Mouse (Mus musculus) MEL-GATA-1-ER (cell line): ENCODE data around the gene Fes.

Source experiments
- DNase-seq: peaks from one replicate; pipeline ENCODE4 v3.0.0-alpha.2; 2012; ENCODE audit warnings: low read depth; ENCODE audit errors: extremely low read depth

The Fes gene

DNA sequence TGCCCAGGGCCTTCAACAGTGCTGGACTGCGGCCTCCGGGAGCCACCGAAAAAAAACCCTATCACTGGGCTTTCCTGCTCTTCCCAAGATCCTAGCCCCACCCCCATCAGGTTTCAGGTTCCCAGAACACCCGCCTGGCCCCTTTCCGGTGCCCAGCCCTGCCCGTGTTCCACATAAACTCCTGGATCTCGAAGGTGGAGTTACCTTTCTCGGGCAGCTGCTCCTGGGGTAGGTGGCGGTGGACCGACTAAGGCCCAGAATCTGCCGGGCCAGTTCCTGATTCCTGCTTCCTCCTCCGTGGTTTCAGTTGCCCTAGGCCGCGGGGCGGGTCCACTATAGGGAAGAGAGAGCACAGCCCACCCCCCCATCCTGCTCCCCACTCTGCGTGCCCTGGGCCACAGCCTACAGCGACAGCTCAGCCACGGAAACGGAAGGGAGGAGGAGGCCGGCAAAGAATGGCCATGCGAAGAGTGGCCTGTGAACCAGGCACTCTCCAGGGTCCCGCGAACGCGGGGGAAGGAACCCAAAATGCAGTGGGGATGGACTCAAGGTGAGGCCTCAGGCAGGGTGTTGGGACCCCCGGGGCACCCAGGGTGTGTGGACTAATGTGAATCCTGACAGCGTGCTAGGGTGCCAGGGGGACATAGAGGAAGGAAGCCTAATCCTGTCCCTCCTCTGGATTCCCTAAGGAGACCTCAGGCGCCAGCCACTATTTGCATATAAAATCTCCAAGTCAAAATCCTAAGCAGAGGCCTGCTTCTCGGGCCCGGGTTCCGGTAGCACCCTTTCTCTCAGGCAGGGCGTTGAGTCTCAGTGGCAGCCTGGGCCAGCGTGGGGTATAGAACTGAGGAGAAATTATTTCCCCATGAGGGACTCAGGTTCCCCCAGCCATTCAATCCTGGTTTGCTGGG is at the start of gene Fes:
Gene Fes, minus strand, starts transcription at position 314 of the 911 bp plus-strand sequence.
- DNase-seq = no peak

DNA sequence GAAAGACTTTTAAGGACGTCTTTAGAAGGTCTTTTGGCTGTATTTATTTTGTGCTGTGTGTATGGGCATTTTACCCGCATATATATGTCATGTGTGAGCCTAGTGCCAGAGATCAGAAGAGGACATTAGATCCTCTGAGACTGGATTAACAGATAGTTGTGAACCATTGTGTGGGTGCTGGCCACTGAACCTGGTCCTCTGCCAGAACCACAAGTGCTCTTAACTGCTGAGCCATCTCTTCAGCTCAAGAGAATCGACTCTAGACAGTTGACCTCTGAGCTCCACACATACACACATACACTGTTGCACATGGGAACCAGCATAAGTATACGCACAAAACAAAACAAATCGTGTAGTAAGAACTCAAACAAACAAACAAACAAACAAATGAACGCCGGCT is 48.8 kb upstream of the Fes start:
- no peak for DNase-seq

DNA sequence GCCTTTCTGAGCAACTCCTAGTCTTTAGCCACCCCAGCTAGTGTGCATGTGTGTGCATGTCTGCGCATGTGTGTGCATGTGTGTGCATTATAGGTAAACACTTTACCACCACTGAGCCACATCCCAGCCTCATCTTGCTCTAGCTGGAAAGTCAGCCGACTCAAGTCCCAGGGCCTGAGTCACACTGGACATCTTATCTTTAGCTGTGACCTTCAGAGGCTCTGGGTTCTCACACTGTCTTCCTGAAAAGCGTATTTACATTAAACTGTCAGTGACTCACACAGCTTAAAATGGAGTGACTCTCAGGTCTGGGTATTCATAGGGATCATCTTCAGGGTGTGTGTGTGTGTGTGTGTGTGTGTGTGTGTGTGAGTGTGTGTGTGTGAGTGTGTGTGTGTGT is 47.8 kb upstream of the Fes start:
- DNase-seq = no peak

DNA sequence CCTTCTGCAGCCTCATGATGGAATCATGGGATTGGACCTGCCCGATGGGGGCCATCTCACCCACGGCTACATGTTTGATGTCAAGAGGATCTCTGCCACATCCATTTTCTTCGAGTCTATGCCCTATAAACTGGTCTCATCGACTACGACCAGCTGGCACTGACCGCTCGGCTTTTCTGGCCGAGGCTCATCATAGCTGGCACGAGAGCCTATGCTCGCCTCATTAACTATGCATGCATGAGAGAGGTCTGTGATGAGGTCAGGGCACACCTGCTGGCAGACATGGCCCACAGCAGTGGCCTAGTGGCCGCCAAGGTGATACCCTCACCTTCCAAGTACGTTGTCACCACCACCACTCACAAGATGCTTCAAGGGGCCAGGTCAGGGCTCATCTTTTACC is 41.9 kb upstream of the Fes start:
- DNase-seq = no peak

DNA sequence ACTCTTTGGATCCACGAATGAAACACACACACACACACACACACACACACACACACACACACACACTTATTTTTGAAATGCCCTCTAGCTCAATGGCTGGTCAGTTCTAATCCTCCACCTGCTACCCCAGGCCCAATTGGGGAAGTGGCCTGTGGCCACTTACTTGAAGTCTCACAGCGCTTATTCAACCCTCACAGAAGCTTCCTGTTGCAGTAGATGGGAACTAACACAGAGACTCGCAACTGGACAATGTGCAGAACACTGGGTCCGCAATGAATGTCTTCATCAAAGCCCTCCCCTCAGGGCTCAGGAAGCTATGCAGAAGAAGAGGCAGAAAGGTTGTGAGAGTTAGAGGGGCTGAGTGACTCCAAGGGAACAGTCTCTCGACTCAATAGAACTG is 40.0 kb upstream of the Fes start:
- DNase-seq = no peak

DNA sequence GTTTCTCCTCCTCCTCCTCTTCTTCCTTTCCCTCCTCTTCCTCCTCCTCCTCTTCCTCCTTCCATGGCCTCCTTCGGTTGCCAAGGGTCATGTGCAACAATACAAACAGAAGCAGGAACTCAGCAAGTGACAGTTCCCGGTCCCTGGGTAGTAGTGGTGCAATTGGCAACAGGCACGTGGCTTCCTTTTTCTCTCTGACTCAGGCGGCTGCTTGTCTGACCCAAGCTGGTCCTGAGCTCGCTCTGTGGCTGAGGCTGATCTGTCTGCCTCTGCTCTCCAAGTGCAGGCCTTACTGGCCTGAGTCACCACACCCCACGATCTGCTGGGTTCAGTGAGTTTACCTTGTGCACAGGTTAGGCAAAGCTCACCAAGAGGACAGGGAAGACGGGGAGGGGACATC is 38.6 kb upstream of the Fes start:
- DNase-seq = no peak

DNA sequence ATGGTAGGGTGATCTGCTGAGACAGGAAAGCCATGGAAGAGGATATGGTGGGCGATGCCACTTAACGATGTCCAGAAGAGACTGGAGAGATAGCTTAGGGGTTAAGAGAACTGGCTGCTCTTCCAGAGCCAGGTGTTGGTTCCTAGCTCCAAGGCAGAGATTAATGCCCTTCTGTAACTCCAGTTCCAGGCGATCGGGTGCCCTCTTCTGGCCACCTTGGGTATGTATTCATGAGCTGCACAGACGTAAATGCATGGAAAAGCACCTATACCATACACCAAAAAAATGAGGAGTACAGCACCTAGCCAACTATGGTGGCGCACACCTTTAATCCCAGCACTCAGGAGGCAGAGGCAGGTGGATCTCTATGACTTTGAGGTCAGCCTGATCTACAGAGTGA is 37.0 kb upstream of the Fes start:
- DNase-seq = no peak

DNA sequence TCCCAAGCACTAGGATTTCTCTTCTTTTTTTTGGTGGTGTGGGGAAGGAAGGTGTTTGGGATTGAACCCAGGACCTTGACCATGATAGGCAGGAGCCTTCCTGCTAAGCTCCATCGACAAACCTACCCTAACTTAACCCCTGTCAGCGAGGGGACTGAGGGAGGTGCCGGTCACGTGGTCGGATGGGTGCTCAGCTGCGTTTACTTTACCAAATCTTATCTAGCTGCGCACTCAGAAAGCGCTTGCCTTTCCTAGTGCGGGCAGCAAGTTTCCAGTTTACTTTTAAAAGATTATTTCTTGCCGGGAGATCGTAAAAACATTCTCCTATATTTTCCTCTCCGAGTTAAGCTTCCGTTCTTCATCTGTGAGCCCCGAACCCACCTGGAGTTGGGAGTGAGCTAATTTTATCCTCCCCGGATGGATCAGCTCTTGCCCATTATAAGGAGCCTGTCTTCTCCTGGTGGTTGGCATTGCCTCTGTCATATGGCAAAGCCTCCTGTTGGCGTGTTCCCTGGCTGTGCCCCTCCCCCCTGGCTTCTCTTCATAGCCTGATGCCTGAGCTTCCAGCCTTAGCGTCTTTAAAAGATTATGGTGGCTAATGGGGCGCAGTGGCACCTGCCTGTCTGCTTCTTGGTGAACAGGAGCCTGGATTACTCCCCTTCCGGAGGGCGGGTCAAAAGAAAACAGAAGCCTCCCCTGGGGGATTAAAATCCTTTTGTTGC is 35.2 kb upstream of the Fes start:
- no peak for DNase-seq

DNA sequence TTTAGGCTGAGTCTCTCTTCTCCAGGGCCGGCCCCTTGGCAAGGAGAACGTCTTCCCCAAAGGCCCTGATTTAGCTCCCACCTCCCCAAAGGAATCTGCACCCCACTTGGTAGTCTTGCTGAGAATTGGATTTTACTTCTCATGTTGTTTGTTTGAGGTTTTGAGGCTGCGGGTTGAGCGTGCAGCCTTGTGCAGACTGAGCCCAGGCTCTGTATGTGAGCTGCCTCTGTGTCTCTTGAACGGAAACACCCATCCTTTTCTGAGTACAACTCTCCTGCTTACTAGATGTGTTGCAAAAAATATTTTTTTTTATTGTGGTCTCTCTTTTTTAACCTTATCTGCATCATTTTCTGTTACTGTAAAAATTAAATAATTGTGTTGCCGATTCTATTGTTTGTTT is 33.8 kb upstream of the Fes start:
- no peak for DNase-seq

DNA sequence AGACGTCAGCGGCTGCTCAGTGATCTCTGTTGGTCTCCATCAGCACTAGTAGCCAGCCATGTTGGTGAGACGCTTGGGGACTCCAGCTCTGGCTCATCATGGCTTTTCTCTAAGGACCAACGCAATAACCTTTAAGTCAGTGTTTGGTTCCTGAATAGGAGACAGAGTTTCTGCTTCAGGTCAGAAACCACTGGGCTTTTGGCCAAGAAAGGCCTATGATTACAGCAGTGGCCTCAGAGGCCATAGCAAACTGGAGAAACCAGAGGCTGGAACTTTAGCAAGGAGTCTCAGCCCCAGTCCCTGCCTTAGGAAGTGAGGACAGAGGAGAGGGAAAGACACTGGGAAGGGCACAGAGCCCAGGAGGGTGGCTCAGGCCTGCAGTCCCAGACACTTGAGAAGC is 32.8 kb upstream of the Fes start:
- no peak for DNase-seq

DNA sequence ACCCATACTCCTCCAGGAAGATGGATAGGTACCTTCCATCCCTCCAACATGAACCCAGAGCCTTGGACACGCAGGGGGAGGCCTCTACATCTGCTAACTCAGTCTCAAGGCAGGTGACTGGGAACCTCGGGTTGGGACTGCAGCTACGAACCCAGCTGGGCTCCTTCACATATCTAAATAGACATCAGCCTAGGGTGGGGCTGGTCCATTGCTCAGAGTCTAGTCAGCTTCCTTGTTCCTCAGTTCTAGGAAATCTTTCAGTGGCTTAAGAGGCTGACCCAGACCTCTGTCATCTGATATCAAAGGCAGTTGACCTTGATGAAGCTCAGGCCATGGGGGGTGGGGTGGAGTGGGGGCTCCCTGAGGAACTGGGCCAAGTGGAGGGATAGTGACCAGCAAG is 31.5 kb upstream of the Fes start:
- no peak for DNase-seq

DNA sequence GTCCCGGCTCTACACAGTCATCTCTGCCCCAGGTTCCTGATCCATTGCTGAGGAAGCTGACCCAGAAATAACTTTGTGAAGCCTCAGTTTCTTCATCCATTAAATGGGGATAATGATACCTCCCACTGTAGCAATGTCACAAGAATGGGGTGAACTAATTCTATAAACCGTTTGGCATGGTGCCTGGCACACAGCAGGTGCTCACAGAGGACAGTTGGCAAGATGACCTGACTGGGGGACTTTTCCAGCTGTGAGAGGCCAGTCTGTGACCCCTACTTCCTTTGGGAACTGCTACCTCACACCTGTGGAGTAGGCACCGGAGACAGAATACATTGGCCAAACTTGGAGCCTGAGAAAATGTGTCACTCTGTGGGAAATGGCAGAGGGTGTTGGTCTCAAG is 30.3 kb upstream of the Fes start:
- no peak for DNase-seq

DNA sequence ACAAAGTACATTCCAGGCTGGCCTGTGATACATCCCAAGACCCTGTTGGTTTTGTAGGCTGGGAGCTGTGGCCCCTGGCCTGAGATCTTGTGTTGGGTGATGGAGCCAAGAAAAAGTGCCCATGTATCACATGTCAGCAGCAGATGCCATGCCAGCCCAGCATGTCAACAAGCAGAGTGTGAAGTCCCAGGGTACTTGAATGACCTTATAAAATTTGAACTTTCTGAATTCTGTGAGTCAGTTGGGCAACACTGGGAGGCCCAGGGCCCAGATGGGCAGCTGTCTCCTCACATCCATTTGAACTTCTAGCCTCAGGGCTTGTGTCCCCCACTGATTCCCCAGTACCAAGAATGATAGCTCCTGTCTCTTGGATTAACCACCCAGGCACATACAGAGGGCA is 29.9 kb upstream of the Fes start:
- no peak for DNase-seq

DNA sequence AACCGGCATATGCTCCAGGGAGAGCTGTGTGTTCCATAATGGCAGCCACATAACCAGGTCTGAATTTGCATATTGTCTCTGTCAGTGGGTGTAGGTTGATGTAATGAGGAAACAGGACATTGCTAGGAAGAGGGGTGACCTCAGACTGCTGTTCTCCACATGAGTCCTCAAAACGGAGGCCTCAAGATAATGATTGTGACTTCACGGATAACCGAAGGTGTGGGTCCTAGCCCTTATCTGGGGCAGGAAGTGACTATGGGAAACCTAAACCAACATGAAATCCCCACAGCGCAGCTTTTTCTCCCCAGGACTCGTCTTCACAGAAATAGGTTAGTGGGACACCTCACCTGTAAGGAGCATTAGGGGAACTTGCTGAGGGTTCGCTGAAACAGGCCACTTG is 29.2 kb upstream of the Fes start:
- no peak for DNase-seq

DNA sequence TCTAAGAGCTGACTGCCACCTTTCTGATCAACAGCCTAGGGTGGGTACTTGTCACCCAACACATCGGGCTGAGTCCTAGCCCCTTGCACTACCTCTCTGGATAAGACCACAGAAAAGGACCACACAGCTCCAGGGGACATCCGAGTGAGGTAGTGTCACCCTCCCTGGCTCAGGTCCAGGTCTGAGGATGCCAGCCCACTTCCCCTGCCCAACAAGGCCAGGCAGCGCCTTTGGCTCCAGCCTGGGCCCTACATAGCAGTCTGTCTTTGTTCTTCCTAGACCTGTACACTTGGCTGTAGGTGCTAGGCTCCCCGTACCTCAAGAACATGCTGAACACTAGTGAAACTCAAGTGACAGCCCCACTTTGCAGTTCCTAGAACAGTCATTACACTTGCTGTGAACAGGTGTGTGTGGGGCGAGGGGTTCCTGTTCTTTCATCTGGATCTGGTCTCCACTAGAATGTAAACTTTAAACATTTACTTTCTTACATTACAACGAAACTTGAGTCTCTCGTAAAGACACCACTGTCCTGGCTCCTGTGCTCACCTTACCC is 26.6 kb upstream of the Fes start:
- DNase-seq = no peak

DNA sequence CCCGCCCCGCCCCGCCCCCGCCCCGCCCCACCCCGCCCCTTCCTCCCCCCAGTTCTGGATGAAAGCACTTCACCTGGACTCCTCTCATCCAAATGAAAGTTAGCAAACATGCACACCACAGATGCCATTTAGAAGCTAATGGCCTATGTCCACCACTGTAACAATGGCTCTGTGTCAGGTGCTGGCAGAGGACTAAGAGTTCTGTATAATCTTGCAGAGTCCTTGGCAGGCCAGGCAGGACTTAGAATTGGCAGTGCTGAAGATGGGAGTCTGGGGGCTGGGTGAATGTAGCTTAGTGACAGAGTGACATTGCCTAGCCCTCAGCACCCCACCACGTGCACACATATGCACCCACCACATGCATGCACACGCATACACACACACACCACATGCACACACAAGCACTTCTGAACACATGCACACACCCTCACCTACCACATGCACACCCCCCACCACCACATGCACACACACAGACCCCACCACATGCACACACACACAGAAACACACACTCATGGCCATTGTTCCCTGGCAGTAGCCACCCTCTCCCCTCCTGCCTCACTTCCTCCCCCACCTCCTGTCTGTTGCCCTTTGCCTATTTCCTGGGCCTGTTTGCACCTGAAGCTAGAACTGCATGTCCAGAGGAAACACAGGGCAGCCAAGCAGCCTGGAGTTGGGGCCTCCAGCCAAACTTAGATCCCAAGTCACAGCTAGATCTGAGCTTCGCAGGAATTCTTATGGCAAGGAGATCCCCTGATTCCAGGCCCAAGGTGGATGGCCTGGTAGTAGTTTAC is 26.0 kb upstream of the Fes start:
- no peak for DNase-seq

DNA sequence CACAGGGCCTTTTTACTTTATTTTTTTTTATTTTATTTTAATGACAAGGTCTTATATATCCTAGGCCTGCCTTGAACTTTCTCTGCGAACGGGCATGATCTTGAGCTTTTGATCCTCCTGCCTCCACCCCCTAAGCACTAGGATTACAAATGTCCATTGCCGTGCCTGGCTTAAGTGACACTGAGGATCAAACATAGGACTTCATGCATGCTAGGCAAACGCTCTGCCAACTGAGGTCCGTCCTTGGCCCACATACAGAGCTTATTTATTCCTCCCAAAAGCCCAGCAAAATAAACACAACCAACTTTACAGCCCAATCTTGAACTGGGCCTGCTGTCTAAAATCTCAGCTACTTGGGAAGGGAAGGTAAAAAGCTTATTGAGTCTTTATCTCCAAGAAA is 25.0 kb upstream of the Fes start:
- no peak for DNase-seq

DNA sequence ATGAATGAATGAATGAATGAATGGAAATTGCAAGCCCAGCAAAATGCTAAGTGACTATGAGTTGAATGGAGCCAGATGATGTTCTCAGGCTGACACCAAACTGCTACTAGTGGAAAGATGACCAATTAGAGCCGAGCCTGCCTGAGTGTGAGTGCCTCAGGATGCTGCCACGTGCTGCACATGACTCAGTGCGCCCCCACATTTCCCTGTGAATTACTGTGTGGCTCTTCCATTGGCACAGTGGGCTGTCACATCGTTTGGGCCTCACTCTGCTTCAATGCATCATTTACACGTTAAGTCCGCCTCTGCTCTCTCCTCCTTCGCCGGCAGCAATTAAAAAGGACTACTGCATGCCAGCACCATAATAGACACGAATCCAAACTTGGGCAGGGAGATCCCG is 24.5 kb upstream of the Fes start:
- no peak for DNase-seq

DNA sequence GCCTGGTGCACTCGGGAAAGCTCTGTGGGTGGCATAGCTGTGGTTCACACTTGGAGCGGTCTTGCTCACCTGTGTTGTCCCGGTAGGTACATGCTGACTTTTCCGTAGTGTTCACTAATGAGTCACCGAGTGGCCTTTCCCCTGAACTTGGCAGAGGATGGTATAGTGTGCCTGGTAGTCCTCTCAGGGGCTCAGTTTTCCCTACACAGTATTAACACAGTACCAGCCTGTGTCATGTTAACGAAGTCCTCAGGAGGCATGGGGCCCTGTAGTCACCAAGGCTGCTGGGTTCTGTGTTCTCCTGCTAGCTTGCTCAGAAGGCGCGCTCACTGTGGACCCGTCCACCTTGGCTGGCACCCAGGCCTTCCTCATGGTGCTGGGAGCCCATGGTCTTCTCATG is 22.6 kb upstream of the Fes start:
- DNase-seq = no peak

DNA sequence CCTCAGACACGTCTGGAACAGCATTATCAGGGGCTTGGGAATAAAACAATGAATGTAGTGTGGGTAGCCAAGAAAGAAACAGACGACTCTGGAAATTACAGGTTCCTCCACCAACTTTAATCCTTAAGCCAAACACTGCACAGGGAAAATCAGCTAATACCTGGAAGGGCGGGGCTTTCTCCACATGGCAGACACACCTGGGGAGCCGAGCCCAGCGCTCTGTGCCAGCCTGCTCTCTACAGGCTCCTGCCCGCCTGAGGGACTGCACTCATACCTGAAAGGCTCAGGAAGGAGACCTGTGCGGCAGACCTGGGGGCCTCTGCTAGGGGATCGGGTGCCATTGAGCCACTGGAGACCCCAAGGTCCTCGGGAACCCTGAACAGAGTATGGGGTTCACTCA is 20.0 kb upstream of the Fes start:
- DNase-seq = no peak

DNA sequence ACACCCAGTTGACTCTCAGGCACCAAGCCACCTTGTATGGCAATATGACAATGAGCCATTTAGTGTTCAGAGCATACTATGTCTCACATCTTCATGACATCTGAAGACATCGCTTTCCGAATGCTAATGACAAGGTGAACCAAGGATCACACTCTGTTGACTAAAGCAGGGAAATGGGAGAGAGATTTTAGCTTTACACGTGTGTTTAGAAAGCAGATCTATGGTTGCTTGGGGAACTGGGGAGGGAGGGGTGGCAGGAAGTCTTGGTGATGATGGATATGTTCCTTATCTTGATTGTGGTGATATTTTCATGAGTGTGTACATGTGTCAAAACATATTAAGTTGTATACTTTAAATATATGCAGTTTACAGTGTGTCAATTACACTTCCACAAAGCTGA is 18.4 kb upstream of the Fes start:
- DNase-seq = no peak

DNA sequence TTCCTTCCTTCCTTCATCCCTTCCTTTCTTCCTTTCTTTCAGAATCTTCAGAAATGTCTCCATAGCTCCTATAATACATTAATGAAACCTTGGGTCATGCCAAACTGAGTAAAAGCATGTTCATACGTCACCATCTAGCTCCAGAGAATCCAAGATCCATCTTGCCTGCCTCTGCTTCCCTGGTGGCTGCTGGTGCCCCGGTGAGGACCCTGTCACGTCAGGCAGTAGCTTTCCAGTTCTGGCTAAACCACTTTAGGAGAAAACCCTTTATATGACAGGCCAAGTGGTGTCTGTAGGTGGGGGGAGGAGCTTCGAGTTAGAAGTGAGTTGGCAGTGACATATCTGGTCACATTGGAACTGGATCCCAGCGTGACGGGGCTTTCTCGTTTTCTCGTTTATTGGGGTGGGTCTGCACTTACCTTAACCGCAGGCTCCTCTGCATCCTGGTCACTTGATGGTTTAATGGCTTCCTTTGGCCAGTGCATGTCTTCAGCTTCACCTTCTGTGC is 17.5 kb upstream of the Fes start, which contains the start of gene Furin:
Gene Furin, minus strand, starts transcription at position 249 of the 508 bp plus-strand sequence.
- DNase-seq = no peak
